Mouse (Mus musculus): ENCODE measurements around the gene Krtap28-10.
"Not testable (repeated sequence)": the region's sequence is repeated elsewhere in the genome, so short reads cannot be mapped to it uniquely, and the experiment has no call there.

Gene Krtap28-10

DNA sequence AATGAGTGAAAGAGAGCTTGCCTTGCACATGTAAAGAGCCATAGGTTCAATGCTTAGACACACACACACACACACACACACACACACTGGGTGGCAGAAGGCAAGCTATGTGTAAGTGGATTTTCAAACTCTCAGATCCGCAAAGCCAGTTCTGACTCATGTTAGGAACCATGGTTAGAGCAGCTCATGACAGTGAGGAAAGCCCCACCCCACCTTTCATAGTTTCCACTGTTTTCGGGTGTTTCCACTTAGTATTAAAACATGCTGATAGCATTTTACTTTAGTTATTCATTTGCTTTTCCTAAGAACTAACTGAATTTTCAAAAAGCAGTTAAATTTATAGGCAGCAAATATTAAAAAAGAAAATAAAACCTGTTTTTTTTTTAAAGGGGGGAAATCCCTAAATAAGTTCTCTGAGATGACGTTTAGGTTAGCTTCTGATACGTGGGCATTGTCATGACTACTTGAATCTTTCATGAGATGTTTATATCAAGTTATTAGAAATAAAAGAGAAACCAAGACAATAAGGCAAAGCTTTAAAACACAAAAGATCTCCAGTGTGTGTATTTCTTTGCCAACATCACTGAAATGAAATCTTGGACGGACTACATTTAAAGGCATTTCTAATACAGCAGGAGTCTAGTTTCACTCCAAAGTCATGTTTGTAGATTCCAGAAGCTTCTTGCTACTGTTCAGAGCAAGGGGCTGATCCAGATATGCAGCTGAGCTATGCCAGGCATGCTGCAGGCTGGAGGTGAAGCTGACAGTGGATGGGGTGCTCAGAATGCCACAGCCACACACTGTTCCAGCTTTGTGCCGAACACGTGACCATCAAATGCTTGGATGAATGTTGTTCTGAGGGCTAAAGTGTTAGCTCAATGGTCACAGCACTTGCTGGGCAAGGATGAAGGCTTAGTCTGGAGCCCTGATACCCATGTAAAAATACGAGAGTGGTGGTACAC is 35.8 kb downstream of the Krtap28-10 start:
- no peak for DNase-seq

DNA sequence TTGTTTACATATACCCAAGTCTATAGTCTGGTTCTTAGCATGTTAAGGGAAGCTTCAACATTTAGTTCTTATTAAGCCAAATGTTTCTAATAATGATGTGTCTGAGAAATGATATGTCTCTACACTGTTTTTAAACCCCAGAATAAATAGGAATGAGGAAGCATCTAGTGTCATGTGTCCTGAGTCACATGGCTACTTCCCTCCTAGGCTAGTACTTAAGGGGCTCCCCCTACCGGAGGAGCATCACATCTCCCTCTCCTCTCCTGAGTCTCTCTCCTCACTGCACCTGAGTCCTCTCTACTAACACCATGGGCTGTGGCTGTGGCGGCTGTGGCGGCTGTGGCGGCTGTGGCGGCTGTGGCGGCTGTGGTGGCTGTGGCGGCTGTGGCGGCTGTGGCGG is 42.0 kb downstream of the Krtap28-10 start, which contains the start of gene Gm47959:
Gene Gm47959, plus strand, starts transcription at position 243 of the 400 bp plus-strand sequence.
- not testable (repeated sequence) for DNase-seq

DNA sequence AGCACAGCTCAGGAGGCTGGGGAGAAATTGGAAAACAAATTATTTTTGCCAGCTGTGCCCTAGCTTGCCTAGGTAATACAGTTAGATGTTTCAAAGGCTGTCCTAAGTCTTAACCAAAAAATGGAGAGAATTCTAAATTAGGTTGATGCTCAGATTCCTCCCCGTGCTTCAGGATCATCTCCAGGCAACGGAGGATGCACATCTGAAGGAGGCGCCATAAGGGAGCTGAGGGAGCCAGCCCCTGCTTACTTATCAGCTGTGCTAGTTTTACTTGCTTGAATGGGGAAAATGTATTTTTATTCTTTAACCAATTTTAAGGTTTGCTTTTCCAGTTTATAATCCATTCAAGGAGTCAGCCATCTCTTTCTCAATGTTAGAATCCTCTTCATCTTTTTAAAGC is 48.3 kb downstream of the Krtap28-10 start:
- DNase-seq, result no peak

GRCm38 (mm10) chr1:82992093-82992492 is 50.2 kb downstream of the Krtap28-10 start:
- DNase-seq, result no peak

DNA sequence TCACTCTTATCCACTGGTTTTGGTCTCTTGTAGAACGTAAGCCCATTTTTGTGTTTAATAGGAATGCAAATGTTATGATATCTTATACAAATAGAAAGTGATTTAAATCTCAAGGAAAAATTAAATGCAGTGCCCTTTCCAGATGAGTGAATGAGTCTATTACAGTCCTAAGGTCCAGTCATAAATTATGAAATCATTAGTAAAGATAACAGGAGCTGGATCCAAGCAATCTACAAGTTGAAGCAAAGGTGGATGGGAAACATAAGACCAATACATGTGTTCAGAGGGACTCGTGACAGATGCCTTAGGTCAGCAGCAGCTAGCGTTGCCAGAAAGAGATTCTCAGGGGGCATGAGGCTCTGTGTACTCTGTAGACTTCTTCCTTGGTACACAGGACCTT is 50.7 kb downstream of the Krtap28-10 start:
- no peak for DNase-seq

All from right cerebral cortex, postnatal 25 days (tissue).